Mouse (Mus musculus) limb, embryonic 12.5 days (tissue): ENCODE data around the gene Slc24a3. TPM values are rescaled to one million over a fixed set of nuclear protein-coding genes. Genes with fewer than 3 reads are reported as not detected.

Experiments
- ATAC-seq: fragments of 200-750 bp; cut with Nextera tagmentation; 2 replicates; pipeline ENCODE4 v1.8.0; 2017; ENCODE audit warnings: low read depth, moderate TSS enrichment; ENCODE audit not compliant: insufficient number of reproducible peaks, insufficient read depth, low FRiP score, low TSS enrichment
- H3K27ac ChIP-seq: fragments of 300-500 bp; sonication (generic); 2 replicates; pipeline ENCODE4 v1.5.1; 2016; ENCODE audit warnings: mild to moderate bottlenecking, moderate library complexity
- H3K27me3 ChIP-seq: fragments of 300-500 bp; sonication (generic); 2 replicates; pipeline ENCODE4 v1.6.1; 2016; ENCODE audit warnings: mild to moderate bottlenecking, moderate library complexity
- H3K36me3 ChIP-seq: fragments of 300-500 bp; sonication (generic); 2 replicates; pipeline ENCODE4 v1.6.1; 2016; ENCODE audit warnings: mild to moderate bottlenecking, moderate library complexity
- H3K4me1 ChIP-seq: fragments of 300-500 bp; sonication (generic); replicated peaks from 2 replicates; pipeline ENCODE4 v1.6.1; 2016
- H3K4me2 ChIP-seq: fragments of 300-500 bp; sonication (generic); 2 replicates; pipeline ENCODE4 v1.6.1; 2016; ENCODE audit warnings: mild to moderate bottlenecking, moderate library complexity
- H3K4me3 ChIP-seq: fragments of 300-500 bp; sonication (generic); replicated peaks from 2 replicates; pipeline ENCODE4 v1.5.1; 2016; ENCODE audit warnings: mild to moderate bottlenecking
- H3K9ac ChIP-seq: fragments of 300-500 bp; sonication (generic); replicated peaks from 2 replicates; pipeline ENCODE4 v1.6.1; 2016; ENCODE audit warnings: mild to moderate bottlenecking, moderate library complexity
- H3K9me3 ChIP-seq: fragments of 300-500 bp; sonication (generic); 2 replicates; pipeline ENCODE4 v1.6.1; 2016; ENCODE audit warnings: mild to moderate bottlenecking, moderate library complexity
- WGBS: fragments of 180-500 bp; shearing (Covaris S2); methylation state at CpG from one replicate; pipeline ENCODE4 v1.1.7; 2016; 5-methylcytosine and 5-hydroxymethylcytosine counted together
- polyA plus RNA-seq: library from polyadenylated mRNA; unstranded; fragments of >200 nt; fragmentation: Nextera tagmentation; extraction: Ambion mirVana; gene quantifications from 2 replicates; pipeline ENCODE4 v1.2.1, GENCODE M21; 2016

The Slc24a3 gene
- polyA plus RNA-seq, 1 experiment from 2014 or later = 1.3 TPM

GRCm38 (mm10) chr2:145288501-145288900 is 120.9 kb downstream of the Slc24a3 start:
- H3K9me3 ChIP-seq = no peaks in the 10 kb centered on the region
- no peak overlapping the region for H3K9ac ChIP-seq
- no peak overlapping the region for H3K27ac ChIP-seq
- H3K4me2 ChIP-seq = no peak overlapping the region
- H3K4me1 ChIP-seq = 0 out of 2 replicates have a peak, but pooled peaks cover 4% of the 10 kb centered on the region
- H3K4me3 ChIP-seq = no peak overlapping the region
- no peak for ATAC-seq
- 56% methylated on average over 1 of the region's 1 CpGs for WGBS
- H3K27me3 ChIP-seq = no peaks in the 10 kb centered on the region
- no peaks in the 10 kb centered on the region for H3K36me3 ChIP-seq

- Histone ChIP-seq H3K4me3 (no peak overlapping the region), H3K9ac (no peak overlapping the region), H3K36me3 (no peaks in the 10 kb centered on the region), H3K27ac (no peak overlapping the region), H3K27me3 (no peaks in the 10 kb centered on the region), H3K4me1 (0 out of 2 replicates have a peak, but pooled peaks cover 4% of the 10 kb centered on the region), H3K9me3 (no peaks in the 10 kb centered on the region), H3K4me2 (no peak overlapping the region)
- ATAC-seq = no peak
- WGBS = 23% methylated on average over 2 of the region's 2 CpGs
These were observed 123.9 kb downstream of the Slc24a3 start for GRCm38 (mm10) chr2:145291473-145291872.

DNA sequence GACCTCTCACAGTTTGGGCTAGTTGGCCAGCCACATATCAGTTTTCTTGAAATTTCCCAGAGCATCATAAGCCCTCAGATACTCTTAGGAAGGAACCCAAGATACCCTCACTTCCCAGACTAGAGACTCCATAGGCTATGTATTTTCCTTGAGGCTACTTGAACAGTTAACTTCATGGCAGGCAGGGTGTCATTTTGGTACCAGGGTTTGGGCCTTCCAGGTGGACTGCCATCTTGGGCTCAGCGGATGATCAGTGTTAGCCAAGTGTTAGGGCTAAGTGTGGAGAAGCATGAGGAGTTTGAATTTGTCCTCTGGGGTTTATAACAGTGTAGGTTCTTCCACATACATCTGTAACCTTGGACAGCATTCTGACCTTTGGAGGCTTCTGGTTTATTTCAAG is 124.6 kb downstream of the Slc24a3 start:
- Histone ChIP-seq H3K27me3 (no peaks in the 10 kb centered on the region), H3K27ac (no peak overlapping the region), H3K4me2 (no peak overlapping the region), H3K9me3 (no peaks in the 10 kb centered on the region), H3K4me3 (no peak overlapping the region), H3K36me3 (no peaks in the 10 kb centered on the region), H3K9ac (no peak overlapping the region), H3K4me1 (0 out of 2 replicates have a peak, but pooled peaks cover 4% of the 10 kb centered on the region)
- whole genome bisulfite sequencing = 100% methylated on average over 1 of the region's 1 CpGs
- no peak for ATAC-seq

DNA sequence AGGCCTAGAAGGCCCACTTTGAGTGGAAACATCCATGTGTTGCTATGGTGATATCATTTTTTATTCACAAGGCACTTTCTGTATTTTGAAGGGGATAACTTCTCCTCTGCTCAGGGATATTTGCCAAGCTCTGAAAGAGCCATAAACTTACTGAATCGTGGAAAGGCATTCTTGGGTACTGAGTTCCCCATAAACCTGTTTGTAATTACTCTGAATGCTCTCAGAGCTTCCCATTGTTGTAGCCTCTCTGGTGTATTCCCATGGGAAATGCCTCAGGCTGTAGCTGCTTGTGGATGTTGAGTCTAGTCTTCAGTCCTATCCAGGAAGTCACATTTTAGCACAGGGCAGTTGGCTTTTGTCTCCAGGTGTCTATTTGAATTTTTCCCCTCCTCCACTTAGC is 125.3 kb downstream of the Slc24a3 start:
- no peak for ATAC-seq
- H3K4me1 ChIP-seq = 0 out of 2 replicates have a peak, but pooled peaks cover 4% of the 10 kb centered on the region
- H3K27ac ChIP-seq = no peak overlapping the region

GRCm38 (mm10) chr2:145296906-145297305 is 129.4 kb downstream of the Slc24a3 start:
- Histone ChIP-seq H3K36me3 (no peaks in the 10 kb centered on the region), H3K4me1 (0 out of 2 replicates have a peak, but pooled peaks cover 9% of the 10 kb centered on the region), H3K4me2 (no peak overlapping the region), H3K27ac (no peak overlapping the region), H3K4me3 (no peak overlapping the region), H3K27me3 (no peaks in the 10 kb centered on the region), H3K9me3 (no peaks in the 10 kb centered on the region), H3K9ac (no peak overlapping the region)
- ATAC-seq = no peak
- WGBS = 92% methylated on average over 1 of the region's 1 CpGs

More for the DNA sequence above, 125.3 kb downstream of the Slc24a3 start:
- H3K9me3 ChIP-seq = no peaks in the 10 kb centered on the region
- no peak overlapping the region for H3K4me2 ChIP-seq
- H3K4me3 ChIP-seq = no peak overlapping the region
- no peaks in the 10 kb centered on the region for H3K36me3 ChIP-seq
- WGBS = 17% methylated on average over 1 of the region's 1 CpGs
- H3K9ac ChIP-seq = no peak overlapping the region
- no peaks in the 10 kb centered on the region for H3K27me3 ChIP-seq

GRCm38 (mm10) chr2:145299914-145300699 is 132.6 kb downstream of the Slc24a3 start:
- Histone ChIP-seq H3K4me3 (no peak overlapping the region), H3K9me3 (no peaks in the 10 kb centered on the region), H3K27me3 (no peaks in the 10 kb centered on the region), H3K4me2 (no peak overlapping the region), H3K27ac (no peak overlapping the region), H3K36me3 (no peaks in the 10 kb centered on the region), H3K4me1 (0 out of 2 replicates have a peak, but pooled peaks cover 5% of the 10 kb centered on the region), H3K9ac (no peak overlapping the region)
- no peak for ATAC-seq
- 64% methylated on average over 5 of the region's 5 CpGs for WGBS

GRCm38 (mm10) chr2:145307231-145307883 is 139.8 kb downstream of the Slc24a3 start:
- H3K9me3 ChIP-seq = no peaks in the 10 kb centered on the region
- no peak for ATAC-seq
- no peaks in the 10 kb centered on the region for H3K4me1 ChIP-seq
- no peaks in the 10 kb centered on the region for H3K27me3 ChIP-seq
- no peak overlapping the region for H3K4me3 ChIP-seq
- no peak overlapping the region for H3K27ac ChIP-seq
- no peak overlapping the region for H3K9ac ChIP-seq
- H3K36me3 ChIP-seq = no peaks in the 10 kb centered on the region
- WGBS = 66% methylated on average over 2 of the region's 2 CpGs
- H3K4me2 ChIP-seq = no peak overlapping the region

DNA sequence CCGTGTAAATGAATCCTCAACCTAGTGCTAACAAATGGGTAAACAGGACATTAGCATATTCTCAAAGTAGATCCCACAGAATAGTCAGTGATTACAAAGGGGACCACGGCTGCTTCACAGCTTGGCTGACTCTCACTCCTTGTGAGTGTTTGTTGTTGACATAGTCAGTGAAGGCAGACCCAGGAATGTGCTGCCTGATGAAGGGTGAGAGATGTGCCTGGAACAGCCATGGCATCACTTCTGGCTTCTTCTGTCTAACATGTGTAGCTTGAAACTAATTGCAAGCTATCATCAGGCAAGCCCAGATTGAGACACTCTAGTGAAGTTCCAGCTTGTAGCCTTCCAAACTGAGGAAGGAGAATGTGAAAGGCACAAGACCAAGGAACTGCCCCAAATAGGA is 151.4 kb downstream of the Slc24a3 start:
- Histone ChIP-seq H3K27me3 (no peaks in the 10 kb centered on the region), H3K9ac (no peak overlapping the region), H3K27ac (no peak overlapping the region), H3K9me3 (no peaks in the 10 kb centered on the region), H3K4me1 (no peaks in the 10 kb centered on the region), H3K4me2 (no peak overlapping the region), H3K36me3 (no peaks in the 10 kb centered on the region), H3K4me3 (no peak overlapping the region)
- WGBS = 43% methylated on average over 2 of the region's 2 CpGs
- ATAC-seq = no peak

GRCm38 (mm10) chr2:145321287-145321686 is 153.7 kb downstream of the Slc24a3 start:
- WGBS = 86% methylated on average over 3 of the region's 3 CpGs
- no peak for ATAC-seq
- Histone ChIP-seq H3K9ac (no peak overlapping the region), H3K4me3 (no peak overlapping the region), H3K27ac (no peak overlapping the region), H3K4me1 (no peaks in the 10 kb centered on the region), H3K36me3 (no peaks in the 10 kb centered on the region), H3K4me2 (no peak overlapping the region), H3K27me3 (no peaks in the 10 kb centered on the region), H3K9me3 (no peaks in the 10 kb centered on the region)

GRCm38 (mm10) chr2:145321755-145322154 is 154.2 kb downstream of the Slc24a3 start:
- no peaks in the 10 kb centered on the region for H3K36me3 ChIP-seq
- H3K4me1 ChIP-seq = no peaks in the 10 kb centered on the region
- H3K4me3 ChIP-seq = no peak overlapping the region
- H3K27ac ChIP-seq = no peak overlapping the region
- H3K9me3 ChIP-seq = no peaks in the 10 kb centered on the region
- H3K4me2 ChIP-seq = no peak overlapping the region
- H3K9ac ChIP-seq = no peak overlapping the region
- ATAC-seq = no peak
- H3K27me3 ChIP-seq = no peaks in the 10 kb centered on the region

- Histone ChIP-seq H3K9ac (no peak overlapping the region), H3K9me3 (no peaks in the 10 kb centered on the region), H3K27me3 (no peaks in the 10 kb centered on the region), H3K4me1 (no peaks in the 10 kb centered on the region), H3K36me3 (no peaks in the 10 kb centered on the region), H3K27ac (no peak overlapping the region), H3K4me2 (no peak overlapping the region), H3K4me3 (no peak overlapping the region)
- 46% methylated on average over 3 of the region's 3 CpGs for WGBS
- no peak for ATAC-seq
These were observed 156.9 kb downstream of the Slc24a3 start for GRCm38 (mm10) chr2:145324477-145324876.
